Mouse (Mus musculus) MN1 (cell line): ENCODE results near the gene Rab1b.

ENCODE experiments used
- DNase-seq: peaks from one replicate; pipeline ENCODE4 v3.0.0-alpha.2; 2016; ENCODE audit warnings: low spot score

Gene Rab1b

DNA sequence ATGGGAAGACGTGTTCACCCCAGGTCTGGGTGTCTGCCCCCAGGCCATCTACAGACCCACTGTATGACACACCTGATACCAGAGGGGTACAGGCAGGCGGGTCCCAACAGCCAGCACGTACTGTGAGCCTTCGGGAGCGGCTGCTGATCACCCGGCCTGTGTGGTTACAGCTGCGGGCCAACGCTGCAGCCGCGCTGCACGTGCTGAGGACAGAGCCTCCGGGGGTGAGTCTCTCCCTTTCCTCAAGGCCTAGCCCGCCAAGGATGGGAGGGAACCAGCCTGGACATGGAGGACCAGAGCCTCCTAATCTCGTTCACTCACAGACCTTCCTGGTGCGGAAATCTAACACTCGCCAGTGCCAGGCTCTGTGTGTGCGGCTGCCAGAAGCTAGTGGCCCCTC is 55.8 kb downstream of the Rab1b start:
- peak; percentile 61 for DNase-seq

- DNase-seq: peak; percentile 89
Observed at GRCm38 (mm10) chr19:5050047-5050905, 56.6 kb downstream of the Rab1b start, which contains the start of gene Rin1. Gene Rin1, plus strand, starts transcription at chr19:5050481.

- DNase-seq: no peak
Observed at GRCm38 (mm10) chr19:5049325-5049724, 57.5 kb downstream of the Rab1b start.
